Mouse (Mus musculus): ENCODE results near the gene Fitm1. TPM values are rescaled to one million over a fixed set of nuclear protein-coding genes. Genes with fewer than 3 reads are reported as not detected.

Gene Fitm1
- polyA plus RNA-seq, 1 experiment from 2014 or later: 4.7 TPM

GRCm38 (mm10) chr14:55577871-55578667 is 2.7 kb downstream of the Fitm1 start, which contains the start of gene Psme1:
Gene Psme1, plus strand, starts transcription at chr14:55578123.
- ATAC-seq (ENCODE audit: insufficient read depth, low FRiP score, low TSS enrichment): peak; percentile 84
- no peaks in the 10 kb centered on the region for H3K9me3 ChIP-seq (ENCODE audit: control insufficient read depth, low read length)
- H3K4me3 ChIP-seq (ENCODE audit: low read depth, low read length): peak within 1 kb of the TSS; percentile 68
- no peaks in the 10 kb centered on the region for H3K36me3 ChIP-seq (ENCODE audit: control insufficient read depth, insufficient read depth, low read length)
- peak; percentile 85 for DNase-seq (ENCODE audit: low spot score)
- peak within 1 kb of the TSS; percentile 36 for H3K27ac ChIP-seq (ENCODE audit: low read depth, low read length)
- peak within 1 kb of the TSS; percentile 89 for H3K4me2 ChIP-seq (ENCODE audit: low read depth)
- peak within 1 kb of the TSS; percentile 88 for H3K9ac ChIP-seq (ENCODE audit: low read length)
- H3K27me3 ChIP-seq (ENCODE audit: control insufficient read depth, insufficient read depth, low read length): no peaks in the 10 kb centered on the region
- H3K4me1 ChIP-seq (ENCODE audit: control insufficient read depth, insufficient read depth, low read length): peaks cover 8% of the 10 kb centered on the region; the same call in 1 of the 2 replicates
- under 1% methylated on average over 25 of the region's 32 CpGs for WGBS

GRCm38 (mm10) chr14:55578668-55579269 is 3.4 kb downstream of the Fitm1 start:
- Histone ChIP-seq H3K4me3 (ENCODE audit: low read depth, low read length) (peak overlapping the region; percentile 68), H3K27ac (ENCODE audit: low read depth, low read length) (peak overlapping the region; percentile 36), H3K36me3 (ENCODE audit: control insufficient read depth, insufficient read depth, low read length) (no peaks in the 10 kb centered on the region), H3K9me3 (ENCODE audit: control insufficient read depth, low read length) (no peaks in the 10 kb centered on the region), H3K4me1 (ENCODE audit: control insufficient read depth, insufficient read depth, low read length) (peaks cover 8% of the 10 kb centered on the region; the same call in 1 of the 2 replicates), H3K27me3 (ENCODE audit: control insufficient read depth, insufficient read depth, low read length) (no peaks in the 10 kb centered on the region), H3K9ac (ENCODE audit: low read length) (peak overlapping the region; percentile 88), H3K4me2 (ENCODE audit: low read depth) (peak overlapping the region; percentile 89)
- WGBS: 39% methylated on average over 6 of the region's 6 CpGs
- DNase-seq (ENCODE audit: low spot score) (no peak), ATAC-seq (ENCODE audit: insufficient read depth, low FRiP score, low TSS enrichment) (0 out of 2 replicates have a peak, but pooled peaks have one; percentile 15)

- Histone ChIP-seq H3K27ac (ENCODE audit: low read depth, low read length) (no peak overlapping the region), H3K27me3 (ENCODE audit: control insufficient read depth, insufficient read depth, low read length) (no peaks in the 10 kb centered on the region), H3K4me2 (ENCODE audit: low read depth) (no peak overlapping the region), H3K4me1 (ENCODE audit: control insufficient read depth, insufficient read depth, low read length) (peaks cover 13% of the 10 kb centered on the region), H3K9ac (ENCODE audit: low read length) (no peak overlapping the region), H3K36me3 (ENCODE audit: control insufficient read depth, insufficient read depth, low read length) (no peaks in the 10 kb centered on the region), H3K9me3 (ENCODE audit: control insufficient read depth, low read length) (no peaks in the 10 kb centered on the region), H3K4me3 (ENCODE audit: low read depth, low read length) (no peak overlapping the region)
- no peak for ATAC-seq (ENCODE audit: insufficient read depth, low FRiP score, low TSS enrichment)
- DNase-seq (ENCODE audit: low spot score): no peak
- WGBS: 85% methylated on average over 23 of the region's 23 CpGs
Measured at GRCm38 (mm10) chr14:55579511-55580496, 4.4 kb downstream of the Fitm1 start.

GRCm38 (mm10) chr14:55580731-55581130 is 5.3 kb downstream of the Fitm1 start:
- Histone ChIP-seq H3K36me3 (ENCODE audit: control insufficient read depth, insufficient read depth, low read length) (no peaks in the 10 kb centered on the region), H3K27me3 (ENCODE audit: control insufficient read depth, insufficient read depth, low read length) (no peaks in the 10 kb centered on the region), H3K9ac (ENCODE audit: low read length) (no peak overlapping the region), H3K4me1 (ENCODE audit: control insufficient read depth, insufficient read depth, low read length) (peaks cover 16% of the 10 kb centered on the region), H3K4me3 (ENCODE audit: low read depth, low read length) (no peak overlapping the region), H3K4me2 (ENCODE audit: low read depth) (no peak overlapping the region), H3K27ac (ENCODE audit: low read depth, low read length) (no peak overlapping the region), H3K9me3 (ENCODE audit: control insufficient read depth, low read length) (no peaks in the 10 kb centered on the region)
- 95% methylated on average over 16 of the region's 16 CpGs for WGBS
- DNase-seq (ENCODE audit: low spot score) (no peak), ATAC-seq (ENCODE audit: insufficient read depth, low FRiP score, low TSS enrichment) (no peak)

GRCm38 (mm10) chr14:55581981-55582681 is 6.7 kb downstream of the Fitm1 start:
- H3K4me1 ChIP-seq (ENCODE audit: control insufficient read depth, insufficient read depth, low read length): peaks cover 16% of the 10 kb centered on the region
- H3K4me3 ChIP-seq (ENCODE audit: low read depth, low read length): no peak overlapping the region
- H3K27ac ChIP-seq (ENCODE audit: low read depth, low read length): no peak overlapping the region
- no peaks in the 10 kb centered on the region for H3K36me3 ChIP-seq (ENCODE audit: control insufficient read depth, insufficient read depth, low read length)
- DNase-seq (ENCODE audit: low spot score) (no peak), ATAC-seq (ENCODE audit: insufficient read depth, low FRiP score, low TSS enrichment) (no peak)
- no peaks in the 10 kb centered on the region for H3K27me3 ChIP-seq (ENCODE audit: control insufficient read depth, insufficient read depth, low read length)
- 79% methylated on average over 9 of the region's 9 CpGs for WGBS
- no peaks in the 10 kb centered on the region for H3K9me3 ChIP-seq (ENCODE audit: control insufficient read depth, low read length)
- no peak overlapping the region for H3K4me2 ChIP-seq (ENCODE audit: low read depth)
- no peak overlapping the region for H3K9ac ChIP-seq (ENCODE audit: low read length)

GRCm38 (mm10) chr14:55584303-55584701 is 8.9 kb downstream of the Fitm1 start:
- DNase-seq (ENCODE audit: low spot score) (no peak), ATAC-seq (ENCODE audit: insufficient read depth, low FRiP score, low TSS enrichment) (no peak)
- no peaks in the 10 kb centered on the region for H3K27me3 ChIP-seq (ENCODE audit: control insufficient read depth, insufficient read depth, low read length)
- peak overlapping the region; percentile 76 for H3K4me2 ChIP-seq (ENCODE audit: low read depth)
- no peak overlapping the region for H3K27ac ChIP-seq (ENCODE audit: low read depth, low read length)
- H3K9me3 ChIP-seq (ENCODE audit: control insufficient read depth, low read length): no peaks in the 10 kb centered on the region
- peaks cover 10% of the 10 kb centered on the region; the same call in 1 of the 2 replicates for H3K4me1 ChIP-seq (ENCODE audit: control insufficient read depth, insufficient read depth, low read length)
- H3K4me3 ChIP-seq (ENCODE audit: low read depth, low read length): peak overlapping the region; percentile 45
- H3K36me3 ChIP-seq (ENCODE audit: control insufficient read depth, insufficient read depth, low read length): no peaks in the 10 kb centered on the region
- 34% methylated on average over 5 of the region's 5 CpGs for WGBS
- no peak overlapping the region for H3K9ac ChIP-seq (ENCODE audit: low read length)

GRCm38 (mm10) chr14:55584702-55585565 is 9.5 kb downstream of the Fitm1 start, which contains the start of gene Emc9:
Gene Emc9, minus strand, starts transcription at chr14:55585302.
- Histone ChIP-seq H3K4me3 (ENCODE audit: low read depth, low read length) (peak within 1 kb of the TSS; percentile 45), H3K4me2 (ENCODE audit: low read depth) (peak within 1 kb of the TSS; percentile 76), H3K27me3 (ENCODE audit: control insufficient read depth, insufficient read depth, low read length) (no peaks in the 10 kb centered on the region), H3K36me3 (ENCODE audit: control insufficient read depth, insufficient read depth, low read length) (no peaks in the 10 kb centered on the region), H3K27ac (ENCODE audit: low read depth, low read length) (0 out of 2 replicates have a peak within 1 kb of the TSS, but pooled peaks have one; percentile 17), H3K9ac (ENCODE audit: low read length) (peak within 1 kb of the TSS; percentile 54), H3K4me1 (ENCODE audit: control insufficient read depth, insufficient read depth, low read length) (peaks cover 8% of the 10 kb centered on the region; the same call in 1 of the 2 replicates), H3K9me3 (ENCODE audit: control insufficient read depth, low read length) (no peaks in the 10 kb centered on the region)
- 2% methylated on average over 43 of the region's 43 CpGs for WGBS
- peak; percentile 67; the same call in 1 of the 2 replicates for ATAC-seq (ENCODE audit: insufficient read depth, low FRiP score, low TSS enrichment)
- peak; percentile 48 for DNase-seq (ENCODE audit: low spot score)
